Mouse (Mus musculus): Measurements from ENCODE around the gene Slc6a12.
A peak's percentile ranks its signal among the peaks of the same experiment; 100 is the strongest.
"Not testable (repeated sequence)": the region's sequence is repeated elsewhere in the genome, so short reads cannot be mapped to it uniquely, and the experiment has no call there.

Gene Slc6a12

GRCm38 (mm10) chr6:121344329-121344728, 1.5 kb downstream of the Slc6a12 start:
- no peak for DNase-seq

GRCm38 (mm10) chr6:121346428-121346827, 3.6 kb downstream of the Slc6a12 start:
- no peak for DNase-seq

GRCm38 (mm10) chr6:121352276-121352675, 9.4 kb downstream of the Slc6a12 start:
- no peak for DNase-seq

GRCm38 (mm10) chr6:121356041-121356440, 13.2 kb downstream of the Slc6a12 start:
- peak; percentile 95 for DNase-seq

- DNase-seq, result no peak
These were observed 14.4 kb downstream of the Slc6a12 start for GRCm38 (mm10) chr6:121357232-121357631.

GRCm38 (mm10) chr6:121363061-121363460, 20.2 kb downstream of the Slc6a12 start:
- no peak for DNase-seq

- no peak for DNase-seq
These were observed 21.1 kb downstream of the Slc6a12 start for GRCm38 (mm10) chr6:121363956-121364355.

- not testable (repeated sequence) for DNase-seq
These were observed 23.7 kb downstream of the Slc6a12 start for GRCm38 (mm10) chr6:121366537-121366936.

GRCm38 (mm10) chr6:121367099-121367498, 24.2 kb downstream of the Slc6a12 start:
- no peak for DNase-seq

- peak; percentile 96 for DNase-seq
These were observed 28.5 kb downstream of the Slc6a12 start for GRCm38 (mm10) chr6:121371197-121371980.

GRCm38 (mm10) chr6:121376159-121376558, 33.3 kb downstream of the Slc6a12 start:
- DNase-seq, result no peak

- no peak for DNase-seq
These were observed 35.4 kb downstream of the Slc6a12 start for GRCm38 (mm10) chr6:121378256-121378655.

GRCm38 (mm10) chr6:121380576-121380975, 37.7 kb downstream of the Slc6a12 start:
- peak; percentile 94 for DNase-seq

GRCm38 (mm10) chr6:121382071-121382470, 39.2 kb downstream of the Slc6a12 start:
- peak; percentile 96 for DNase-seq

GRCm38 (mm10) chr6:121385397-121385796, 42.5 kb downstream of the Slc6a12 start:
- no peak for DNase-seq

GRCm38 (mm10) chr6:121392610-121393252, 49.9 kb downstream of the Slc6a12 start:
- DNase-seq, result peak; percentile 84

GRCm38 (mm10) chr6:121401140-121401539, 58.3 kb downstream of the Slc6a12 start:
- peak; percentile 1 for DNase-seq

GRCm38 (mm10) chr6:121401826-121402660, 59.2 kb downstream of the Slc6a12 start:
- peak; percentile 61 for DNase-seq

GRCm38 (mm10) chr6:121402661-121403244, 59.9 kb downstream of the Slc6a12 start:
- DNase-seq, result no peak

- DNase-seq, result peak; percentile 62
These were observed 62.4 kb downstream of the Slc6a12 start for GRCm38 (mm10) chr6:121405311-121405710.

- DNase-seq, result peak; percentile 83
These were observed 64.7 kb downstream of the Slc6a12 start for GRCm38 (mm10) chr6:121407571-121408011.

- peak; percentile 90 for DNase-seq
These were observed 69.9 kb downstream of the Slc6a12 start for GRCm38 (mm10) chr6:121412558-121413297.

All from heart, adult 11 months (tissue).